Mouse (Mus musculus) embryonic facial prominence, embryonic 14.5 days (tissue): ENCODE data around the gene Svs1. TPM values are rescaled to one million over a fixed set of nuclear protein-coding genes. Genes with fewer than 3 reads are reported as not detected.
A peak's percentile ranks its signal among the peaks of the same experiment; 100 is the strongest.

Source experiments
- ATAC-seq: fragments of 200-750 bp; cut with Nextera tagmentation; 2 replicates; pipeline ENCODE4 v1.8.0; 2017; ENCODE audit warnings: low read depth, moderate number of reproducible peaks, moderate TSS enrichment
- DNase-seq: peaks from one replicate; pipeline ENCODE4 v3.0.0-alpha.2; 2015; ENCODE audit warnings: low spot score
- H3K27ac ChIP-seq: fragments of 300-500 bp; sonication (generic); replicated peaks from 2 replicates; pipeline ENCODE4 v1.5.1; 2014; ENCODE audit warnings: low read depth, mild to moderate bottlenecking, low read length, moderate library complexity
- H3K27me3 ChIP-seq: fragments of 300-500 bp; sonication (generic); replicated peaks from 2 replicates; pipeline ENCODE4 v1.6.1; 2014; ENCODE audit warnings: low read length; ENCODE audit not compliant: control insufficient read depth, insufficient read depth
- H3K36me3 ChIP-seq: fragments of 300-500 bp; sonication (generic); 2 replicates; pipeline ENCODE4 v1.6.1; 2014; ENCODE audit warnings: low read length, mixed read lengths; ENCODE audit not compliant: control insufficient read depth, insufficient read depth
- H3K4me1 ChIP-seq: fragments of 300-500 bp; sonication (generic); 2 replicates; pipeline ENCODE4 v1.6.1; 2014; ENCODE audit warnings: antibody characterized with exemption, low read length; ENCODE audit not compliant: control insufficient read depth, insufficient read depth
- H3K4me2 ChIP-seq: fragments of 300-500 bp; sonication (generic); 2 replicates; pipeline ENCODE4 v1.6.1; 2014; ENCODE audit warnings: low read depth, mild to moderate bottlenecking, low read length, moderate library complexity, mixed read lengths
- H3K4me3 ChIP-seq: fragments of 300-500 bp; sonication (generic); 2 replicates; pipeline ENCODE4 v1.5.1; 2014; ENCODE audit warnings: low read depth, mild to moderate bottlenecking, low read length
- H3K9ac ChIP-seq: fragments of 300-500 bp; sonication (generic); 2 replicates; pipeline ENCODE4 v1.6.1; 2014; ENCODE audit warnings: low read depth, mild to moderate bottlenecking, low read length, moderate library complexity, mixed read lengths
- H3K9me3 ChIP-seq: fragments of 300-500 bp; sonication (generic); 2 replicates; pipeline ENCODE4 v1.6.1; 2016; ENCODE audit warnings: low read length; ENCODE audit not compliant: control insufficient read depth
- WGBS: fragments of 180-500 bp; shearing (Covaris S2); extraction: QIAGEN DNeasy Blood & Tissue Kit; methylation state at CpG from one replicate; pipeline ENCODE4 v1.1.7; 2014; 5-methylcytosine and 5-hydroxymethylcytosine counted together
- polyA plus RNA-seq: library from polyadenylated mRNA; unstranded; fragments of >200 nt; fragmentation: Nextera tagmentation; extraction: Ambion mirVana; gene quantifications from 2 replicates; pipeline ENCODE4 v1.2.1, GENCODE M21; 2014

Gene Svs1
- polyA plus RNA-seq, 1 experiment from 2014 or later = not detected

- H3K27me3 ChIP-seq = no peaks in the 10 kb centered on the region
- H3K27ac ChIP-seq = no peak overlapping the region
- WGBS = 79% methylated on average over 3 of the region's 3 CpGs
These were observed 42.0 kb downstream of the Svs1 start for GRCm38 (mm10) chr6:49028708-49029107.

GRCm38 (mm10) chr6:49031230-49031629 is 44.6 kb downstream of the Svs1 start:
- no peak overlapping the region for H3K9ac ChIP-seq
- H3K36me3 ChIP-seq = no peaks in the 10 kb centered on the region
- H3K9me3 ChIP-seq = no peaks in the 10 kb centered on the region
- ATAC-seq = no peak
- H3K27me3 ChIP-seq = no peaks in the 10 kb centered on the region
- H3K4me2 ChIP-seq = no peak overlapping the region
- no peaks in the 10 kb centered on the region for H3K4me1 ChIP-seq
- 68% methylated on average over 4 of the region's 4 CpGs for WGBS
- DNase-seq = no peak
- H3K4me3 ChIP-seq = no peak overlapping the region
- no peak overlapping the region for H3K27ac ChIP-seq

More at GRCm38 (mm10) chr6:49028708-49029107, 42.0 kb downstream of the Svs1 start:
- H3K9ac ChIP-seq = no peak overlapping the region
- H3K36me3 ChIP-seq = no peaks in the 10 kb centered on the region
- no peak overlapping the region for H3K4me2 ChIP-seq
- no peak for ATAC-seq
- no peaks in the 10 kb centered on the region for H3K9me3 ChIP-seq
- no peaks in the 10 kb centered on the region for H3K4me1 ChIP-seq
- H3K4me3 ChIP-seq = no peak overlapping the region
- DNase-seq = no peak

DNA sequence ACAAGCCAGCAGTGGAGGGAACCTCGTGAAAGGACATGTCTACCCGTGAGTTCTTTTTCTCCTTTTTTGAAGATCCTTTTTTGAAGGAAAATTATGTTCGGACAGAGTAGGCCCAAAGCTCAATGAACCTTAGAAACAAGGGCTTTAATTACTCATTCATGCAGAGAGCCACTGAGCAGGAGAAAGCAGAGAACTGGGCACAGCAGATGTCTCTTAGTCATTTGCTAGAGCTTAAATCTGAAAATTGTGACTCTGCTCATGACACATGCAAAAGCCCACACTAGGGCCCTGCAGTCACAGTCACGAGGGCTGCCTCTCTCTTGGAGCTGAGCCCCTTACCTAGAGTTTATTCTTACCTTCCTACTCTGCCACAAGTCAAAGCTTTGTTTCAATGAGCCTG is 46.1 kb downstream of the Svs1 start:
- no peak overlapping the region for H3K27ac ChIP-seq
- H3K4me2 ChIP-seq = no peak overlapping the region
- DNase-seq = no peak
- ATAC-seq = no peak
- 70% methylated on average over 4 of the region's 4 CpGs for WGBS
- no peaks in the 10 kb centered on the region for H3K27me3 ChIP-seq
- H3K4me1 ChIP-seq = 0 out of 2 replicates have a peak, but pooled peaks cover 3% of the 10 kb centered on the region
- H3K4me3 ChIP-seq = no peak overlapping the region
- no peaks in the 10 kb centered on the region for H3K9me3 ChIP-seq
- no peaks in the 10 kb centered on the region for H3K36me3 ChIP-seq
- H3K9ac ChIP-seq = no peak overlapping the region

- H3K27ac ChIP-seq = no peak within 1 kb of the TSS
- ATAC-seq (0 out of 2 replicates have a peak, but pooled peaks have one; percentile 30), DNase-seq (no peak)
- peak within 1 kb of the TSS; percentile 46 for H3K4me2 ChIP-seq
- 0 out of 2 replicates have a peak within 1 kb of the TSS, but pooled peaks have one; percentile 15 for H3K9ac ChIP-seq
- no peaks in the 10 kb centered on the region for H3K27me3 ChIP-seq
- 29% methylated on average over 28 of the region's 28 CpGs for WGBS
- peak within 1 kb of the TSS; percentile 23 for H3K4me3 ChIP-seq
- no peaks in the 10 kb centered on the region for H3K9me3 ChIP-seq
- H3K36me3 ChIP-seq = no peaks in the 10 kb centered on the region
- 0 out of 2 replicates have a peak, but pooled peaks cover 3% of the 10 kb centered on the region for H3K4me1 ChIP-seq
These were observed 49.9 kb downstream of the Svs1 start, which contains the start of gene Gpnmb for GRCm38 (mm10) chr6:49036275-49037267. Gene Gpnmb, plus strand, starts transcription at chr6:49036546.

DNA sequence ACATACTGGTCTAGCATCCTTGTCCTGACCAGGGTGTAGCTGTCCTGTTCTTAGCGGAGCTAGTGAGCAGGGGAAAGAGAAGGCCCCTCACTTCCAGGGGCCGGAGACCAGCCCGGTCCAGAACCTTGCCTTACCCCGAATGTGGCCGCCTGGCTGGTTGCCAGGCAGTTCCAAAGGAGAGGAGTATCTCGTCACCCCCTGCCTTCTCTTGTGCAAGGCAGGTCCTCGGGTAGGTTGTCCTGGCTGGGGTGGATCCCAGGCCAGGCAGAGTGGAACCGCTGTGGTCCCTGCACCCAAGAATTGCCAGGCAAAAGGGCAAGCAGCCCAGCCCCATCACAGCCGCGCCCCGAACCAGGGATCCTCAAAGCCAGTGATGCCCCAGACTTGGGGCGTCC is 50.6 kb downstream of the Svs1 start:
- Histone ChIP-seq H3K27ac (no peak overlapping the region), H3K9ac (no peak overlapping the region), H3K27me3 (no peaks in the 10 kb centered on the region), H3K4me1 (0 out of 2 replicates have a peak, but pooled peaks cover 3% of the 10 kb centered on the region), H3K9me3 (no peaks in the 10 kb centered on the region), H3K4me3 (no peak overlapping the region), H3K4me2 (no peak overlapping the region), H3K36me3 (no peaks in the 10 kb centered on the region)
- WGBS = 78% methylated on average over 10 of the region's 12 CpGs
- DNase-seq (no peak), ATAC-seq (no peak)

DNA sequence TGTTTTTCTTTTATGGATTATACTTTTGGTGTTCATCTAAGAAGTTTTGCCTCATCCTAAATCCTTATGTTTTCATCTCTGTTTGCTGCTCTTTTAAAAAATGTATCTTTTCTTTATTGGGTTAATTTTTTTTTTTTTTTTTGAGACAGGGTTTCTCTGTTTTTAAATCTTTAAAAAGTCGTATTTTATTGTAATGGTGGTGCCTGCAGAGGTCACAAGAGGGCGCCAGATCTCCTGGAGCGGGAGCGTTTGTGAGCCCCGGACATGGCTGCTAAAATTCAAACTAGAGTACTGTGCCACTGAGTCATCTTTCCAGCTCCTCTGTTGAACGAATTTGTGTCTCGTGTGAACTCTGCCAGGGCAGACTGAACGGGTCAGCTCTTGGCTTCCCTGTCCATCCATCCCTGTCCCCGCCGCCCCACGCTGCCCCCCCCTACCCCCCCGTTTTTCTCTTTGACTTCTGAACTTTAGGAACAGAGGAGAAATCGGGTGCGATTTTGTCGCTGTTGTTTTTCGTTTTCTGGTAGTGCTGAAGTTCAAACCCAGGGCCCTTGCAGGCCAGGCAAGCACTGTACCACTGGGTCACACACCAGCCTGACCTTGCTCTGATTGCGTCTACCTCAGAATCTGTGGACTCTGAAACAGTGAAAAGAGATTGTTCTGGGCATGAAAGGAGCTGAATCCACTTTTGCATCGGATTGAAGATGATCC is 53.0 kb downstream of the Svs1 start:
- no peak overlapping the region for H3K27ac ChIP-seq
- H3K4me3 ChIP-seq = peak overlapping the region; percentile 35
- H3K36me3 ChIP-seq = no peaks in the 10 kb centered on the region
- ATAC-seq (no peak; the same call in 1 of the 2 replicates), DNase-seq (peak; percentile 80)
- H3K9ac ChIP-seq = peak overlapping the region; percentile 60
- 0 out of 2 replicates have a peak, but pooled peaks cover 3% of the 10 kb centered on the region for H3K4me1 ChIP-seq
- H3K4me2 ChIP-seq = peak overlapping the region; percentile 43
- no peaks in the 10 kb centered on the region for H3K9me3 ChIP-seq
- 15% methylated on average over 17 of the region's 18 CpGs for WGBS
- no peaks in the 10 kb centered on the region for H3K27me3 ChIP-seq

Other genes with a start within 250 kb of the Svs1 start
- 10.5 and 12.7 TPM in 2 replicates for gene Gimap1, start 247.8 kb upstream of the Svs1 start, polyA plus RNA-seq
- 5.2 and 5.3 TPM in 2 replicates for gene Gimap5, start 240.7 kb upstream of the Svs1 start, polyA plus RNA-seq
- gene Gimap3, start 216.0 kb upstream of the Svs1 start, polyA plus RNA-seq = not detected in 2 replicates
- 92.7 and 101 TPM in 2 replicates for gene Tmem176a, start 145.9 kb upstream of the Svs1 start, polyA plus RNA-seq
- 244 and 254 TPM in 2 replicates for gene Tmem176b, start 145.4 kb upstream of the Svs1 start, polyA plus RNA-seq
- 0.08 TPM in 1 of 2 replicates, not detected in the other for gene Aoc1, start 114.0 kb upstream of the Svs1 start, polyA plus RNA-seq
- gene 1600015I10Rik, start 57.0 kb upstream of the Svs1 start, polyA plus RNA-seq = not detected in 2 replicates
- not detected in 2 replicates for gene Doxl2, start 11.9 kb upstream of the Svs1 start, polyA plus RNA-seq
- gene Gpnmb, start 49.7 kb downstream of the Svs1 start, polyA plus RNA-seq = 1.2 and 1.6 TPM in 2 replicates
- 69.8 and 72.1 TPM in 2 replicates for gene Malsu1, start 86.9 kb downstream of the Svs1 start, polyA plus RNA-seq
- 49.4 and 61.6 TPM in 2 replicates for gene Igf2bp3, start 228.1 kb downstream of the Svs1 start, polyA plus RNA-seq